Mouse (Mus musculus) heart, adult 10 weeks (tissue): ENCODE results near the gene Olfr424. TPM values are rescaled to one million over a fixed set of nuclear protein-coding genes. Genes with fewer than 3 reads are reported as not detected.

Experiments used
- polyA plus RNA-seq: library from polyadenylated mRNA; stranded (reverse); fragments of 350-450 nt; fragmentation: Illumina TruSeq; extraction: RNeasy Lipid Tissue Mini Kit (QIAGEN cat#74804); gene quantifications from one replicate; pipeline ENCODE4 v1.2.3, GENCODE M21; 2014; ENCODE audit warnings: low read depth, low replicate concordance

Gene Olfr424
- polyA plus RNA-seq = not detected

GRCm38 (mm10) chr1:174131217-174131616, at the start of gene Olfr424:
Gene Olfr424 (plus strand): TSS chr1:174131517.

GRCm38 (mm10) chr1:174084031-174084430, 47.3 kb upstream of the Olfr424 start, which contains the start of gene Olfr429:
Gene Olfr429 (plus strand): TSS chr1:174084331.

GRCm38 (mm10) chr1:174096591-174096990, 34.7 kb upstream of the Olfr424 start, which contains the start of gene Olfr427:
Gene Olfr427 (plus strand): TSS chr1:174096891.

GRCm38 (mm10) chr1:174121062-174121461, 10.3 kb upstream of the Olfr424 start, which contains the start of gene Olfr231:
Gene Olfr231 (minus strand): TSS chr1:174121162.

GRCm38 (mm10) chr1:174155333-174155732, 24.0 kb downstream of the Olfr424 start, which contains the start of gene Olfr420:
Gene Olfr420 (plus strand): TSS chr1:174155633.

GRCm38 (mm10) chr1:174172605-174173004, 41.3 kb downstream of the Olfr424 start, which contains the start of gene Spta1:
Gene Spta1 (plus strand): TSS chr1:174172776.

Other genes starting within 250 kb of the Olfr424 start
- gene Ifi211, start 218.5 kb upstream of the Olfr424 start, polyA plus RNA-seq = 4.5 TPM
- gene Mndal, start 189.0 kb upstream of the Olfr424 start, polyA plus RNA-seq = 38.8 TPM
- gene Ifi203, start 188.8 kb upstream of the Olfr424 start, polyA plus RNA-seq = 27.9 TPM
- gene Ifi202b, start 148.8 kb upstream of the Olfr424 start, polyA plus RNA-seq = not detected
- 8.1 TPM for gene Ifi205, start 99.7 kb upstream of the Olfr424 start, polyA plus RNA-seq
- not detected for gene Olfr433, start 90.8 kb upstream of the Olfr424 start, polyA plus RNA-seq
- not detected for gene Olfr432, start 82.3 kb upstream of the Olfr424 start, polyA plus RNA-seq
- gene Olfr430, start 64.9 kb upstream of the Olfr424 start, polyA plus RNA-seq = not detected
- gene Olfr429, start 47.2 kb upstream of the Olfr424 start, polyA plus RNA-seq = not detected
- not detected for gene Olfr427, start 34.6 kb upstream of the Olfr424 start, polyA plus RNA-seq
- gene Olfr231, start 10.4 kb upstream of the Olfr424 start, polyA plus RNA-seq = not detected
- gene Olfr420, start 24.1 kb downstream of the Olfr424 start, polyA plus RNA-seq = not detected
- gene Spta1, start 41.3 kb downstream of the Olfr424 start, polyA plus RNA-seq = 9.6 TPM
- gene Olfr419, start 120.5 kb downstream of the Olfr424 start, polyA plus RNA-seq = not detected
- gene Mptx1, start 199.0 kb downstream of the Olfr424 start, polyA plus RNA-seq = not detected
- not detected for gene Olfr417, start 233.6 kb downstream of the Olfr424 start, polyA plus RNA-seq